Mouse (Mus musculus) bone marrow, adult 2 months (tissue): ENCODE results near the gene 9930021J03Rik.

Experiments used
- CTCF ChIP-seq: fragments of 200-500 bp; IDR thresholded peaks from 2 replicates; pipeline ENCODE4 v1.5.1; 2011; ENCODE audit warnings: low read length, control low read depth; ENCODE audit not compliant: control insufficient read depth, insufficient read depth
- POLR2A ChIP-seq: fragments of 200-500 bp; IDR thresholded peaks from 2 replicates; pipeline ENCODE4 v1.6.1; 2011; ENCODE audit warnings: low read depth, mild to moderate bottlenecking, control low read depth, low read length, borderline replicate concordance; ENCODE audit not compliant: control insufficient read depth

GRCm38 (mm10) chr19:29696840-29697239 is 108.9 kb downstream of the 9930021J03Rik start:
- TF ChIP-seq POLR2A: no peak
- TF ChIP-seq CTCF: no peak
